Mouse (Mus musculus) cerebellum, adult 18-20 months (tissue): Measurements from ENCODE around the gene Ap5b1.

ENCODE experiments used
- DNase-seq, 2 experiments: peaks; one replicate each; pipeline ENCODE4 v3.0.0; 2021

The Ap5b1 gene

GRCm38 (mm10) chr19:5568470-5569140, 780 bp downstream of the Ap5b1 start:
- DNase-seq: peak; percentile 86 to 90

DNA sequence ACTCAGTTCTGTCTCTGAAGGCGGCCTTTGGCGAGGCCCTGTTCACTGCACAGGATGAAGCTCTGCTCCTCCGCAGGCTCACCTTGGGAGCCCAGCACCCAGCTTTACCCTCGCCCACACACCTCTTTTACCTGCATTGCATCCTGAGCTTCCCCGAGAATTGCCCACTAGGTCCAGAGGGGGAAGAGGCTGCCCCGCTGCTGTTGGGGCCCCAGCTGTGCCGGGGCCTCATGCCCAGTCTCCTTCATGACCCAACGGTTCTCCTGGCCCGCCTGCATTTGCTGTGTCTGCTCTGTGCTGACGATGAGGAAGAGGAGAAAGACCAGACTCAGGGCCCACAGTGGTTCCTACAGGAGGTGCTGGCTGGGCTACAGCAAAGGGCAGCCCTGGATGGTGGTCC, 1.7 kb downstream of the Ap5b1 start:
- DNase-seq: peak in 1 of 2 experiments; percentile 6

- DNase-seq: peak in 1 of 2 experiments; percentile 10
Measured at GRCm38 (mm10) chr19:5570353-5571246, 2.8 kb downstream of the Ap5b1 start.

DNA sequence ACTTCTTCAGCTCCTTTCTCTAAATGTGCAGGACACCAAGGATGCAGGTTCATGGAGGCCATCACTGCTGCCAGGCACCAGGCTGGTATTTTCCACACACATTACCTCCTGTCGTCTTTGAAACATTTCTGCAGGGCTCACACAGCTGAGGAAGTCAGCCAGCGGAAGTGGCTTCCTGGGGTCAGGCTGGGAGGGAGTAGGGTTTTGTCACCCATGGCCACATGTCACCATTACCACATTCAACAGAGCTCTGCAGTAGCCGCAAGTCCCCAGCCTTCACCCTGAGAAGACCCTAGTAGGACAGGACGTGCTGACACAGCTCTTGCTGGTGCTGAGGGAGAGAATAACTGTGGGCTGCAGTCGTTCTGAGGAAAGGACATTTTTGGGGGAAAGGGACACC, 4.0 kb downstream of the Ap5b1 start:
- no peak for DNase-seq

DNA sequence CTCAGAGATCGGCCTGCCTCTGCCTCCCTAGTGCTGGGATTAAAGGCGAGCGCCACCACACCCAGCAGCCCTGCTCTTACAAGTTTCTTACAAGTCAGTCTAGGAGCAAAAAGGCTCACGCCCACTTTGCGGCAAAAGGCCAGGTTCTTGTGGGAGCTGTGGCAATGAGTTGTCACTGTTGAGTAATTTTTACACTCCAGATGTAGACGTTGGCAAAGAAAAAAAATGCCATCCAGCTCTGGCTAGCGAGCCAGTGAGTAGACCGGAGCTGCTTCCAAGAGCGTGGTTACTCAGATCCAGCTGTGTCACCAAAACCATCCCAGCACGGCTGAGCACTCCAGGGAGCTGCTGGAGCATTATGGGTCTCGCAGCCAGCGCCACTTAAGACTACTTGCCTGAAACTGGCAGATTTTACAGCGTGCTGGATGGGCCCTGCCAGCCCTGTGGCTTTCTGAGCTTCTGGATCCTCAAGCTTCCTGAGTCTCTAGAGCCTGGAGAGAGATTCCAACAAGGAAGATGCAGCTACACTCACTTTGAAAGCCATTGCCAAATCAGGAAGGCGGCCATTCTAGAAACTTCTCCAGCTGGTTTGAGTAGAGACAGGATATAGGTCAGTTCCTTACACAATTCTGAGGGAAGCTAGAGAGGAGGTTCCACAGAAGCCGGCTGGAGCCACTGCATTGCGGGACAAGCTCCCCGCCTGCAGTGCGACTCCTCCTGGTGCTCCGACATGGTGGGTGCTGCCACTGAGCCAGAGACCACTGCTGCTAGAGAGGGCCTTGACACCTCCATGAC, 4.7 kb downstream of the Ap5b1 start:
- no peak for DNase-seq

GRCm38 (mm10) chr19:5575336-5575735, 7.5 kb downstream of the Ap5b1 start:
- DNase-seq: no peak

GRCm38 (mm10) chr19:5579971-5580370, 12.1 kb downstream of the Ap5b1 start:
- no peak for DNase-seq

- DNase-seq: no peak
Measured at GRCm38 (mm10) chr19:5580776-5581175, 13.0 kb downstream of the Ap5b1 start.

- no peak for DNase-seq
Measured at GRCm38 (mm10) chr19:5581995-5582394, 14.2 kb downstream of the Ap5b1 start.

DNA sequence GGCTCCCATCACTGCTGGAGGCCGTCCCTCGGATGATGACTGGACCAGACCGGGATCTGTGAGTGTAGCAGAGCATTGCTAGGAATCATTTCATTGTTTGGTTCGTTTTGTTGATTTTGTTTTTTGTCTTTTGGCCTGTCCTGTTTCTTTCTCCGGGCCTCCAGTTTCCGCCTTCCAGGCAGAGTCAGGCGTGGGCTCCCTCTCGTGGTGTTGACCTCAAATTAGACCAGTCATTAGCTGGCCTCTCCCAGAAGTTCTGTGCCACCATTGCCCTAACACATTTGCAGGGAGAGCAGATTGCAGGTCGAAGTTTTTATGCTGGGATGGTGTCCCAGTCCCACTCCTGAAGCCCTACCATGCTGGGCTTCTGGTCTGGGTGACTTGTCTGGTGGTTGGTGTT, 21.3 kb downstream of the Ap5b1 start:
- DNase-seq: no peak

GRCm38 (mm10) chr19:5591888-5592287, 24.1 kb downstream of the Ap5b1 start:
- DNase-seq: no peak

DNA sequence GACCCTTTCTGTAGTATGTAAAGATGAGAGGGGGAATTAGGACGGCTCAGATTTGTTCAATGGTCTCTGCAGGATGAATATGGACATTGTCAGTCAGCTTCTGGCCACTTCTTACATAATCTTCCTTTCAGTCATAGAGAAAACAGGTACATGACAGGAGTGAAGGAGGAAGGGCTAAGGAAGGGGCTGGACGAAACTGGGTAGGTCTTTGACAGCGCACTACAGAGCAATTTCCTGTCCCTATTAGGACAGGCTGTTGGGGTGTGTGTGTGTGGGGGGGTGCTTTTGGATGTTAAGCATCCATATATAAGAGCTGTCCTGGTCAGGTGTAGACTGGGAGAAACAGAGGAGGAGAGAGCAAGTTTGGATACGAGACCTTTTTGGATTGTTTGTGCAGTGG, 31.4 kb downstream of the Ap5b1 start:
- DNase-seq: no peak

- DNase-seq: peak; percentile 81 to 87
Measured at GRCm38 (mm10) chr19:5601752-5602541, 34.1 kb downstream of the Ap5b1 start, which contains the start of gene Rnaseh2c. Rnaseh2c (plus strand) TSS chr19:5601873.

DNA sequence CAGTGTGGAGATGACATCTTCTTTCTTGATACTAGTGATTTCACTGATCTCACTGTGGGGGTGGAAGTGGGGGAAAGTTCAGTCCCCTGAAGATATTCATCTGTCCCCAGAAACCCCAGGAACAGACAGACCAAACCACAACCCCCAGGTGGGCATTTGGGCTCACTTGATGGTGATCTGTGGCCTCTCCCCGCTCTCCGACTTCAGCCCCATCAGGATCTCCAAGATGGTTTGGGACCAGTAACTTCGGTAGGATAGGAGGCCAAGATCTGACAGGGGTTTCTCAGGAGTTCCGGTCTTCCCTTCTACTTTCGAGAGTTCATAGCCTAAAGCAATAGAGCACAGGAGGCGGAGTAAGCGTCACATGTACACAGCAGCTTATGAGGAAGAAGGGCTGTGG, 35.8 kb downstream of the Ap5b1 start:
- DNase-seq: no peak

DNA sequence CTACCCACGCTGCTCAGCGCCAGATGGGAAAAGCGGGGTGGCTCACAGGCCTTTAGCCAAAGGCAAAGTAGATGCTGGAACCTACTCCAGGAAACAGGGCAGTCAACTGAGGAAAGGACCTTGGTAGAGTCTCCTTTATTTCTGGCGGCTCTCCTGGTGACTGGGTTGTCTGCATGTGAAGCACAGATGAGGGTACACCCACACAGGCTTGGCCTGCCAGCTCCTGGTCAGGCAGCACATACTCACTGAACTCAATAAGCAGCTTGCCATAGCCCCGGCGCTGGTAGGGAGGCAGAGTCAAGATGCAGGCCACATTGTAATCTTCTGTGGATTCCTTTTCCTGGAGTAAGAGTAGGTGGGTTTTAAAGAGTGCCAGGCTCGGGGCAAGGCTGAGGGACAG, 37.3 kb downstream of the Ap5b1 start:
- DNase-seq: no peak

GRCm38 (mm10) chr19:5606196-5606595, 38.4 kb downstream of the Ap5b1 start:
- no peak for DNase-seq

GRCm38 (mm10) chr19:5607705-5608410, 40.0 kb downstream of the Ap5b1 start:
- DNase-seq: no peak

DNA sequence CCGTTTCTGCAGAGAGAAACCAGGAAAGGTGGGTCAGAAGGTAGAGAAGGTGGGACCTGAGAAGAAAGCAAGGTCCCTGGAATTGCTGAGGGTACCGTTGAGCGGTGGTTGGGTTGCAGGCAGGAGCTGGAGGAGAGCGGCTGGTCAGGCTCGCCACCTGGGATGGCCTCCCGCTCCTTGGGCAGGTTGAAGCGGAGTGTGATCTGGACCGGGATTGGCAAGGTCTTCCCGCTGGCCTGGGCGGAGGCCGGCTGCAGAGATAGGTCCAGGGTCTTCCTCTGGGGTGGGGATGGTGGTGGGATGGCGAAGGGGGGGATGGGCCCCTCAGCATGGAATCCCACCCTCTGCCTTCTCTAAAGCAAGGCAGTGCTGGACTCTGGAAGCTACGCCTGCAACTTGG, 40.9 kb downstream of the Ap5b1 start:
- DNase-seq: peak in 1 of 2 experiments; percentile 27

DNA sequence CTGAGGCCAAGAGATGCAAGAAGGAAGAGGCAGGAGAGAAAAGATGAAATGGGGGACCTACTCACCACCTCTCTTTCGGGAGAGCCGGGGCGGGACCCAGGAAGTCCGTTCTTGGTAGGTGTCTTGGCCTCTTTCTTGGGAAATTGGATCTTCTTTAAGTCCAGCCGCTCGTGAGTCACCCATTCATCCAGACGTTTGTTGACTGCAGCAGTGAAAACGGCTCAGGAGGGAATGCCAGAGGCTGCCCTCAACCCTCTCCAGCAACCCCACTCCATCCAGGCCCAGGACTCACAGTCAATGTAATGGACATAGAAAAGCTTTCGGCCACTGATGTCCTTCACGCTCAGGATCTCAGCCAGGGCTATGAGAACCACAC, 41.3 kb downstream of the Ap5b1 start:
- DNase-seq: no peak

DNA sequence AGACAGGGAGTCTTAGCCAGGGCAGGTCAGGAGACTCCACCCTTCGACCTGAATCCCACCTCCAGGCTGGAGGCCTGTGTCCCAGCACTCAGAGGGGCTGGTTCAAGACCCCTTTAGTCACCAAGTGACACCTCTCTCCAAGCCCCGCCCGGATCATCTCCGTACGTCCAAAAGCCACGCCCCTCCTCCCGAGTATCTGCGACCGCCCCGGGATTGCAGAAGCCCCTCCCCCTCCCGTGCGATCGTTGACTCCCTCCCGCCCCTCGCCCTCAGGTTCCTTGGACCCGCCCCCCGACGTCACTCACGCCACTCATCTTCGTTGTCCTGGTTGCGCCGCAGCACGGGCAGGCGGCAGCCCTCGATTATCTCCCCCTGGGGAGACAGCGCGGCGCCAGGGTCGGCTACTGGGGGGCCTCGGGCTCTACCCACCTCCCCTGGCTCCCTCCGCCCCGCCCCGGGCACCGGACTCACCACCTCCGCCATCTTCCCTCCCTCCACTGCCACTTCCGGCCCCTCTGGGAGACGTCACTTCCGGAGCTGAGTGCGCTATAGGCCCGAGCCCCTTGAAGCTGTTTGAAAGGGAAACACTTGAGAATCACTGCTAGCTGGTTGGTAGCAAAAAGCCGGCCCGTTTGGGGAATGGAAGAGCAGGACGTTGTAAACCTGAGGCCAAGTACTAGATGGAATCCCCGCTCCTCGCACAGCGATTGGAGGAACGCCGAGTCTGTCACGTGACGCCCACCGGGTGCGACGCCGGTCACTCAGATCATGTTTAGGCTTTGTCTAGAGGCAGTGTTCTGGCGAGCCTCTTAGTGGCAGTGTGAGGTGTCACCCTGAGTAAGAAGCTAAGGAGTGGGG, 42.0 kb downstream of the Ap5b1 start, which contains the start of gene Kat5:
Kat5 (minus strand) TSS at position 691 of the 858 bp plus-strand sequence.
- DNase-seq: peak; percentile 92 to 94

DNA sequence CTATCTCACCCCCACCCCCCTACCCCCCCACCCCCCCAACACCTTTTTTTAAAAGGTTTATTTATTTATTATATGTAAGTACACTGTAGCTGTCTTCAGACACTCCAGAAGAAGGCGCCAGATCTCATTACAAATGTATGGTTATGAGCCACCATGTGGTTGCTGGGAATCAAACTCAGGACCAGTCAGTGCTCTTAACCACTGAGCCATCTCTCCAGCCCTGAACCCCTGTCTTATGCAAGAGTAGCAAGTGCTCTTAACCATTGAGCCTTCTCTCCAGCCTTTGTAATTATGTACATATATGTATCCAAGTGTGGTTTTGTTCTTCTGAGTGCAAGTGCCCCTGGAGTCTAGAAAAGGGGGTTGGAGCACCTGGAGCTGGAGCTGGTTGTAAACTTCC, 44.1 kb downstream of the Ap5b1 start:
- DNase-seq: no peak
